Mouse (Mus musculus) 416B (cell line): ENCODE data around the gene Olfr1154.

Experiments used
- DNase-seq: peaks from one replicate; pipeline ENCODE4 v3.0.0; 2011; ENCODE audit warnings: low read depth

Gene Olfr1154

GRCm38 (mm10) chr2:87905066-87905465, at the start of gene Olfr1154:
Olfr1154 (minus strand) TSS chr2:87905166.
- DNase-seq, result no peak

DNA sequence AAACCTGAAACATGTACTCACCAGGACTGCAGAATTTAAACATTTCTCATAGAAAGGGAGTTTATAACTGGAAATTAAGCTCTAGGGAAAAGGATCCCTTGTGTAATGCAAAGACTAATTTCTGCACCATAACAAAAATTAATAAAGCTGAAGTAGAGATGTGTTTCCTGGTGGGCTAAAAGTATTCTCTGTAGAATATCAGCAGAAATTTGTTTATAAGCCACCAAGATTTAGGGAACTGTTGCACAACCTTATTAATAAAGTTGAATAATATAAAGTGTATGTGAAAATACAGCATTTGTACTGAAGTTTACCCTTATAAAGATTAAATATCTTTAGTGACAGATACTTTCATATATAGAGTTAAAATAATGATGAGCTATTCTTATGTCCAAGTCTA, 48.0 kb upstream of the Olfr1154 start, which contains the start of gene Olfr1156:
Gene Olfr1156 (minus strand): TSS at position 101 of the 400 bp plus-strand sequence.
- no peak for DNase-seq

GRCm38 (mm10) chr2:87945037-87945436, 40.1 kb upstream of the Olfr1154 start, which contains the start of gene Olfr1155:
Olfr1155 (minus strand) TSS chr2:87945137.
- no peak for DNase-seq

DNA sequence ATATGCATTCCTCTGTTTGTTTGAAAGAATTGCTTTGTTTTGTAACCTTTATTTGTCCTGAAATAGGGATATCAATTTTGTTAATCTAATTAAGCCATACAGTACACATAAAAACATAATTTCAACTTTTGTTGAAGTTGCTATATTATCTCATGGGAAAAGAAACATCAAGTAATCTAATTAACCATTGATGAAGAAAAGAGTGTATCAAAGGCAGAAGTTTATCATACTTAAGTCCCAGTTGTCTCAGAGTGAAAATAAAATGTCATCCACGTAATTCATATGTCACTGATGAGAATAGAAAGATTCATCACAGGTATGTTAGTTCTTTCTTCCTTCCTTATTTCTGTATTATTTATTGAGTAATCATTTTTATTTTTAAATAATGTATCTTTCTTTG, 10.3 kb downstream of the Olfr1154 start, which contains the start of gene Olfr1153:
Gene Olfr1153 (plus strand): TSS at position 301 of the 400 bp plus-strand sequence.
- no peak for DNase-seq

DNA sequence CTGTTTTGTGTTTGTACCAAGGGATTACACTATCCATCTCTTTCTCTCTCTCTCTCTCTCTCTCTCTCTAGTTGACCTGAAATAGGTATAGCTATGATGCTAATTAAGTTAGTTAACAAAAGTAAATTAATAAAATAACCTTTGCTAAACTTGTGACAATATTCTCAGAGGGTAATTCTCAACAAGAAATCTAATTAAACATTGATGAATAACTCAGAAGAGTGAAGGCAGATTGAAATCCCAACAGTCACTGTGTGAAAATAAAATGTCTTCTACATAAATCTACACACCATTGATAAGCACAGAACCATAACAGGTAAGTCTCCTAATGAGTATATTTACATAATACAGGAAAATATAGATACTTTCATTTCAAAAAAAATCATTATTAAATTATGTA, 38.8 kb downstream of the Olfr1154 start, which contains the start of gene Olfr1152:
Gene Olfr1152 (plus strand): TSS at position 301 of the 400 bp plus-strand sequence.
- no peak for DNase-seq

DNA sequence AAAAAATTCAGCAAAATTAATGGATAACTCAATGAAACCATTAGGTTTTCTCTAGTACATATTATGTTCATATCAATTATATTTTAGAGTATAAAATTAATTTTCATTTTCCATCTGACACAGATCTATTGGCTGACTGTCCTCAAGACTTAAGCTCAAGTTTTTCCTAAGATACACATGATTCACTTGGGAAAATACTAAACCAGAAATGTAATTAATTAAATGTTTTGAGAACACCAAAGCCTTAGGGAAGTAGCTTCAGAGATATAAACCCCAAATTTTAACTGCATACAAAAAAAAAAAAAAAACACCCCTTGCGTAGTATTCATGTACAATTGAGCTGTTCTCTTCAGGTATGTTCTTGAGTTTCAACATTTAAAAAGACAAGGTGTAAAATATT, 49.4 kb downstream of the Olfr1154 start, which contains the start of gene Olfr1151:
Gene Olfr1151 (plus strand): TSS at position 301 of the 400 bp plus-strand sequence.
- no peak for DNase-seq
